9 mouse cellular contexts compared by ENCODE assay signal in the genomic region with DNA sequence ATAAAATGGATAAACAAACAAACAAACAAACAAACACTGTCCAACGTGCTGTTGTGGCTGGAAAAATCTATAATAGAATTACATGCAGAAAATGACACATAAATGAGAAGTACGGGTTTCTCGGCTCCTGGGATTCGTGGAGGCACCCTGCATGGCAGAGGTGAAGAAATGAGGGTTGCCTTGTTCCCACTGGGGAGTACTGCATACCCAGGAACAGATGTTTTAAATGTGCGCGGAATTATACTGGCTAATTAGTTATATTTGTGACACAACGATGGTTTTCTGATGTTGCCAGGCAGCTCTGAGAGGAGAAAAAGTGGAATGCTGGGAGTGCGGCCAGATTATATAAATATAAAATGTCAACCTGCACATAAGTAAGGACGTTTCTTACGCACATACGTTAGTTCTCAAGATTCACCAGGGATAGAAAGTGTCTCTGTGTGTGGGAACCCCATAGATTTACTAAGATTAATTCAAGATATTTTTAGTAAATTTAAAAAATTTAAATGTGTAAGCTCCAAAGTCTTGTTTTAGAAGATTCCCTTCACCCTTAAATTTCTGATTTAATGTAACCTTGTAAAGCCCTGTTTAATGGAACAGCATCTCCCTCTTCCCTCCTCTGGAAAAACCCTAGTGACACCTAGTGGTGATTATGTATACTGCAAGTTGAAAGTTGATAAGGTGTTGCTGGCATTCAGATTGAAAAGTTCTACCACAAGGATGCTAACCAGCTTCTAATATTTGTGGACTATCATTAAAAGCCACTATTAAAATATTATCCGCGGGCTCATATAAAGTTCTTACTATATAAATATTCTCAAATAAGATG. TPM values are rescaled to one million over a fixed set of nuclear protein-coding genes. Genes with fewer than 3 reads are reported as not detected.
DNase-seq lines count a peak whose midpoint lies in the region; ATAC-seq and TF ChIP-seq lines count a peak whose summit lies in the region.
"Had no signal": no experiment of that assay in that cellular context is flagged by ENCODE, and none has a peak within 500 bp of the region (broad histone marks: within the 10 kb centered on the region; RNA-seq: fewer than 3 reads in every experiment).

No protein-coding gene starts in this region.

- CTCF ChIA-PET in Patski (lab: Charles Lee): interaction anchor here (0.6 to 4.3 kb wide), 18 partner anchors 9 to 108 kb away, joined by 3 to 43 read pairs (median 8); partner anchors contain the start of genes Cisd1 and Ipmk

- TF ChIP-seq EP300 in liver, postnatal 0 days (IDR thresholded peaks at IDR 0.05; ENCODE audit: low read depth): no peak

- DNase-seq in liver, postnatal 0 days: no peak
- DNase-seq in liver (no peak), Patski (ENCODE audit: low read depth, low spot score) (no peak)
- DNase-seq in fibroblast of lung, adult 2 months (ENCODE audit: low read depth): peak; percentile 9
- DNase-seq in layer of hippocampus, postnatal 36 days: no peak

- in situ Hi-C loops in Patski (cut with MboI; ENCODE audit: low pct_unique_long_range_greater_than_20kb): loop anchor here (5.0 kb wide), 1 partner anchor 79 kb away; no protein-coding TSS in a partner anchor

- H3K36me3 ChIP-seq in forebrain, embryonic 13.5 days (ENCODE audit: poor library complexity, severe bottlenecking): no peaks in the 10 kb centered on the region
- H3K36me3 ChIP-seq in forebrain, embryonic 12.5 days (replicated peaks): no peaks in the 10 kb centered on the region
- no peaks in the 10 kb centered on the region for H3K36me3 ChIP-seq in liver, postnatal 0 days (replicated peaks; ENCODE audit: insufficient read depth, low read length)
- no peaks in the 10 kb centered on the region for H3K36me3 ChIP-seq in midbrain, embryonic 15.5 days (replicated peaks)
- H3K36me3 ChIP-seq: midbrain, embryonic 12.5 days had no signal

- H3K9ac ChIP-seq in forebrain, embryonic 13.5 days: no peak overlapping the region
- no peak overlapping the region for H3K9ac ChIP-seq in forebrain, embryonic 12.5 days
- no peak overlapping the region for H3K9ac ChIP-seq in liver, postnatal 0 days (replicated peaks)
- no peak overlapping the region for H3K9ac ChIP-seq in midbrain, embryonic 15.5 days
- H3K9ac ChIP-seq: midbrain, embryonic 12.5 days had no signal

- WGBS in forebrain, embryonic 13.5 days: 68% methylated on average over 13 of the region's 13 CpGs
- WGBS in forebrain, embryonic 12.5 days: 71% methylated on average over 13 of the region's 13 CpGs
- WGBS in liver, postnatal 0 days (ENCODE audit: insufficient replicate concordance): 68% methylated on average over 13 of the region's 13 CpGs
- 68% methylated on average over 13 of the region's 13 CpGs for WGBS in midbrain, embryonic 15.5 days

- peaks cover 5% of the 10 kb centered on the region; the same call in 1 of the 2 replicates for H3K9me3 ChIP-seq in forebrain, embryonic 13.5 days (replicated peaks)
- no peaks in the 10 kb centered on the region for H3K9me3 ChIP-seq in forebrain, embryonic 12.5 days
- no peaks in the 10 kb centered on the region for H3K9me3 ChIP-seq in liver, postnatal 0 days (ENCODE audit: low read length)
- no peaks in the 10 kb centered on the region for H3K9me3 ChIP-seq in midbrain, embryonic 15.5 days

- peak; percentile 70 for ATAC-seq in forebrain, embryonic 13.5 days
- no peak for ATAC-seq in forebrain, embryonic 12.5 days (ENCODE audit: low FRiP score)
- ATAC-seq in liver, postnatal 0 days: no peak
- peak; percentile 65 for ATAC-seq in Patski
- ATAC-seq in midbrain, embryonic 15.5 days (replicated peaks): 0 out of 2 replicates have a peak, but pooled peaks have one; percentile 34

- no peak overlapping the region for H3K4me2 ChIP-seq in forebrain, embryonic 13.5 days
- no peak overlapping the region for H3K4me2 ChIP-seq in forebrain, embryonic 12.5 days
- H3K4me2 ChIP-seq in liver, postnatal 0 days (ENCODE audit: low read depth, low read length): no peak overlapping the region
- no peak overlapping the region for H3K4me2 ChIP-seq in midbrain, embryonic 15.5 days
- H3K4me2 ChIP-seq: midbrain, embryonic 12.5 days had no signal

- H3K4me1 ChIP-seq in forebrain, embryonic 13.5 days: no peaks in the 10 kb centered on the region
- no peaks in the 10 kb centered on the region for H3K4me1 ChIP-seq in forebrain, embryonic 12.5 days
- H3K4me1 ChIP-seq in liver, postnatal 0 days (ENCODE audit: insufficient read depth): no peaks in the 10 kb centered on the region
- H3K4me1 ChIP-seq in midbrain, embryonic 15.5 days: no peaks in the 10 kb centered on the region
- H3K4me1 ChIP-seq: midbrain, embryonic 12.5 days had no signal

- POLR2A ChIA-PET in Patski (lab: Charles Lee): no interaction called here

- no peaks in the 10 kb centered on the region for H3K27me3 ChIP-seq in forebrain, embryonic 13.5 days
- no peaks in the 10 kb centered on the region for H3K27me3 ChIP-seq in forebrain, embryonic 12.5 days
- H3K27me3 ChIP-seq in liver, postnatal 0 days (ENCODE audit: insufficient read depth, low read length): no peaks in the 10 kb centered on the region
- no peaks in the 10 kb centered on the region for H3K27me3 ChIP-seq in Patski
- no peaks in the 10 kb centered on the region for H3K27me3 ChIP-seq in midbrain, embryonic 15.5 days (replicated peaks)
- H3K27me3 ChIP-seq: midbrain, embryonic 12.5 days had no signal

- no peak overlapping the region for H3K27ac ChIP-seq in forebrain, embryonic 13.5 days
- no peak overlapping the region for H3K27ac ChIP-seq in forebrain, embryonic 12.5 days
- H3K27ac ChIP-seq in liver, postnatal 0 days (ENCODE audit: low read depth): no peak overlapping the region
- H3K27ac ChIP-seq in midbrain, embryonic 15.5 days: no peak overlapping the region
- H3K27ac ChIP-seq: midbrain, embryonic 12.5 days had no signal

- H3K4me3 ChIP-seq in forebrain, embryonic 13.5 days: no peak overlapping the region
- no peak overlapping the region for H3K4me3 ChIP-seq in forebrain, embryonic 12.5 days (replicated peaks)
- no peak overlapping the region for H3K4me3 ChIP-seq in liver, postnatal 0 days (ENCODE audit: low read depth, low read length)
- no peak overlapping the region for H3K4me3 ChIP-seq in midbrain, embryonic 15.5 days
- H3K4me3 ChIP-seq: midbrain, embryonic 12.5 days had no signal

- peak; percentile 92 for TF ChIP-seq CTCF in liver, postnatal 0 days (IDR thresholded peaks at IDR 0.05; ENCODE audit: low read depth)
- TF ChIP-seq CTCF in Patski (IDR thresholded peaks at IDR 0.05): peak; percentile 69

RNA-seq across cellular contexts. Expression of gene Ipmk, which starts 53.5 kb away (rescaled TPM):
- polyA plus RNA-seq in forebrain, embryonic 13.5 days (2015; fragmentation: Nextera tagmentation; extraction: Ambion mirVana): 15.1 and 18.1 TPM in 2 replicates
- 24.8 and 25.9 TPM in 2 replicates for polyA plus RNA-seq in forebrain, embryonic 12.5 days (2016; fragmentation: Nextera tagmentation; extraction: Ambion mirVana)
- 9.4 and 10.9 TPM in 2 replicates for polyA plus RNA-seq in liver, postnatal 0 days (2015; fragmentation: Nextera tagmentation; extraction: Ambion mirVana)
- 73.9 TPM for polyA plus RNA-seq in Patski (2021)
- polyA plus RNA-seq in midbrain, embryonic 15.5 days (2015; fragmentation: Nextera tagmentation; extraction: Ambion mirVana): 17.9 and 18.2 TPM in 2 replicates
- 10 to 100 TPM; 41.5 to 43.3 TPM for total RNA-seq in layer of hippocampus, postnatal 36 days (2021)

RNA-seq across cellular contexts. Expression of gene Cisd1, which starts 56.3 kb away (rescaled TPM):
- 221 and 227 TPM in 2 replicates for polyA plus RNA-seq in forebrain, embryonic 13.5 days (2015; fragmentation: Nextera tagmentation; extraction: Ambion mirVana)
- polyA plus RNA-seq in forebrain, embryonic 12.5 days (2016; fragmentation: Nextera tagmentation; extraction: Ambion mirVana): 160 and 169 TPM in 2 replicates
- polyA plus RNA-seq in liver, postnatal 0 days (2015; fragmentation: Nextera tagmentation; extraction: Ambion mirVana): 261 and 297 TPM in 2 replicates
- 137 TPM for polyA plus RNA-seq in Patski (2021)
- 257 and 277 TPM in 2 replicates for polyA plus RNA-seq in midbrain, embryonic 15.5 days (2015; fragmentation: Nextera tagmentation; extraction: Ambion mirVana)
- total RNA-seq in layer of hippocampus, postnatal 36 days (2021): 100 to 1,000 TPM; 126 to 147 TPM

Comparison
In these comparisons a context has a peak if more than half of its experiments do, and no peak if none do; other contexts are left out.
1. ATAC-seq: peak in forebrain, embryonic 13.5 days (single experiment), Patski (single experiment) and midbrain, embryonic 15.5 days (single experiment); none in forebrain, embryonic 12.5 days (single experiment) and liver, postnatal 0 days (single experiment).